Mouse (Mus musculus): ENCODE data around the gene Dock10. TPM values are rescaled to one million over a fixed set of nuclear protein-coding genes. Genes with fewer than 3 reads are reported as not detected.

Gene Dock10
- polyA plus RNA-seq, 1 experiment from 2014 or later = 2.8 TPM

- WGBS = 72% methylated on average over 1 of the region's 1 CpGs
- no peaks in the 10 kb centered on the region for H3K4me1 ChIP-seq
- H3K27ac ChIP-seq (replicated peaks) = no peak overlapping the region
- H3K9ac ChIP-seq = no peak overlapping the region
- no peak overlapping the region for H3K4me2 ChIP-seq
- no peaks in the 10 kb centered on the region for H3K36me3 ChIP-seq
- no peaks in the 10 kb centered on the region for H3K9me3 ChIP-seq
- no peaks in the 10 kb centered on the region for H3K27me3 ChIP-seq (replicated peaks)
- ATAC-seq (ENCODE audit: extremely low read depth, insufficient number of reproducible peaks, low FRiP score, low TSS enrichment) = no peak
- no peak overlapping the region for H3K4me3 ChIP-seq
Observed at GRCm38 (mm10) chr1:80654177-80654576, 104.2 kb downstream of the Dock10 start.

GRCm38 (mm10) chr1:80652803-80653202 is 105.5 kb downstream of the Dock10 start:
- no peak overlapping the region for H3K4me3 ChIP-seq
- no peaks in the 10 kb centered on the region for H3K27me3 ChIP-seq (replicated peaks)
- no peak overlapping the region for H3K27ac ChIP-seq (replicated peaks)
- H3K4me2 ChIP-seq = no peak overlapping the region
- no peaks in the 10 kb centered on the region for H3K9me3 ChIP-seq
- H3K9ac ChIP-seq = no peak overlapping the region
- no peak for ATAC-seq (ENCODE audit: extremely low read depth, insufficient number of reproducible peaks, low FRiP score, low TSS enrichment)
- H3K4me1 ChIP-seq = no peaks in the 10 kb centered on the region
- H3K36me3 ChIP-seq = no peaks in the 10 kb centered on the region

GRCm38 (mm10) chr1:80652083-80652482 is 106.2 kb downstream of the Dock10 start:
- Histone ChIP-seq H3K4me1 (no peaks in the 10 kb centered on the region), H3K9ac (no peak overlapping the region), H3K36me3 (no peaks in the 10 kb centered on the region), H3K27ac (replicated peaks) (no peak overlapping the region), H3K9me3 (no peaks in the 10 kb centered on the region), H3K4me3 (no peak overlapping the region), H3K4me2 (no peak overlapping the region), H3K27me3 (replicated peaks) (no peaks in the 10 kb centered on the region)
- ATAC-seq (ENCODE audit: extremely low read depth, insufficient number of reproducible peaks, low FRiP score, low TSS enrichment) = no peak
- WGBS = 78% methylated on average over 2 of the region's 2 CpGs

- H3K36me3 ChIP-seq = no peaks in the 10 kb centered on the region
- H3K4me1 ChIP-seq = no peaks in the 10 kb centered on the region
- 56% methylated on average over 3 of the region's 3 CpGs for WGBS
- H3K27ac ChIP-seq (replicated peaks) = no peak overlapping the region
- H3K9ac ChIP-seq = no peak overlapping the region
- no peak for ATAC-seq (ENCODE audit: extremely low read depth, insufficient number of reproducible peaks, low FRiP score, low TSS enrichment)
- no peak overlapping the region for H3K4me3 ChIP-seq
- no peaks in the 10 kb centered on the region for H3K27me3 ChIP-seq (replicated peaks)
- no peak overlapping the region for H3K4me2 ChIP-seq
- no peaks in the 10 kb centered on the region for H3K9me3 ChIP-seq
Observed at GRCm38 (mm10) chr1:80646602-80647001, 111.7 kb downstream of the Dock10 start.

GRCm38 (mm10) chr1:80643866-80644451 is 114.4 kb downstream of the Dock10 start:
- no peaks in the 10 kb centered on the region for H3K4me1 ChIP-seq
- H3K9ac ChIP-seq = no peak overlapping the region
- H3K27me3 ChIP-seq (replicated peaks) = no peaks in the 10 kb centered on the region
- no peaks in the 10 kb centered on the region for H3K36me3 ChIP-seq
- no peak overlapping the region for H3K4me2 ChIP-seq
- no peak overlapping the region for H3K27ac ChIP-seq (replicated peaks)
- H3K4me3 ChIP-seq = no peak overlapping the region
- H3K9me3 ChIP-seq = no peaks in the 10 kb centered on the region
- 65% methylated on average over 4 of the region's 4 CpGs for WGBS
- ATAC-seq (ENCODE audit: extremely low read depth, insufficient number of reproducible peaks, low FRiP score, low TSS enrichment) = no peak

GRCm38 (mm10) chr1:80641832-80642231 is 116.5 kb downstream of the Dock10 start:
- Histone ChIP-seq H3K9me3 (no peaks in the 10 kb centered on the region), H3K27me3 (replicated peaks) (no peaks in the 10 kb centered on the region), H3K4me1 (no peaks in the 10 kb centered on the region), H3K27ac (replicated peaks) (no peak overlapping the region), H3K36me3 (no peaks in the 10 kb centered on the region), H3K4me2 (no peak overlapping the region), H3K9ac (no peak overlapping the region), H3K4me3 (no peak overlapping the region)
- no peak for ATAC-seq (ENCODE audit: extremely low read depth, insufficient number of reproducible peaks, low FRiP score, low TSS enrichment)
- WGBS = 77% methylated on average over 3 of the region's 3 CpGs

GRCm38 (mm10) chr1:80641288-80641687 is 117.0 kb downstream of the Dock10 start:
- no peaks in the 10 kb centered on the region for H3K4me1 ChIP-seq
- H3K4me2 ChIP-seq = no peak overlapping the region
- H3K9ac ChIP-seq = no peak overlapping the region
- ATAC-seq (ENCODE audit: extremely low read depth, insufficient number of reproducible peaks, low FRiP score, low TSS enrichment) = no peak
- no peaks in the 10 kb centered on the region for H3K9me3 ChIP-seq
- no peaks in the 10 kb centered on the region for H3K27me3 ChIP-seq (replicated peaks)
- no peak overlapping the region for H3K27ac ChIP-seq (replicated peaks)
- WGBS = 60% methylated on average over 1 of the region's 1 CpGs
- H3K4me3 ChIP-seq = no peak overlapping the region
- H3K36me3 ChIP-seq = no peaks in the 10 kb centered on the region

GRCm38 (mm10) chr1:80639553-80639952 is 118.8 kb downstream of the Dock10 start:
- Histone ChIP-seq H3K27ac (replicated peaks) (no peak overlapping the region), H3K4me1 (no peaks in the 10 kb centered on the region), H3K27me3 (replicated peaks) (no peaks in the 10 kb centered on the region), H3K4me3 (no peak overlapping the region), H3K4me2 (no peak overlapping the region), H3K9ac (no peak overlapping the region), H3K36me3 (no peaks in the 10 kb centered on the region), H3K9me3 (no peaks in the 10 kb centered on the region)
- WGBS = 70% methylated on average over 1 of the region's 1 CpGs
- no peak for ATAC-seq (ENCODE audit: extremely low read depth, insufficient number of reproducible peaks, low FRiP score, low TSS enrichment)

GRCm38 (mm10) chr1:80637214-80637705 is 121.1 kb downstream of the Dock10 start:
- H3K27me3 ChIP-seq (replicated peaks) = no peaks in the 10 kb centered on the region
- H3K27ac ChIP-seq (replicated peaks) = peak overlapping the region; percentile 4; the same call in 1 of the 2 replicates
- no peaks in the 10 kb centered on the region for H3K9me3 ChIP-seq
- no peak overlapping the region for H3K4me3 ChIP-seq
- H3K4me2 ChIP-seq = no peak overlapping the region
- H3K36me3 ChIP-seq = no peaks in the 10 kb centered on the region
- no peak for ATAC-seq (ENCODE audit: extremely low read depth, insufficient number of reproducible peaks, low FRiP score, low TSS enrichment)
- WGBS = 69% methylated on average over 4 of the region's 4 CpGs
- no peaks in the 10 kb centered on the region for H3K4me1 ChIP-seq
- H3K9ac ChIP-seq = no peak overlapping the region

- Histone ChIP-seq H3K4me1 (no peaks in the 10 kb centered on the region), H3K27me3 (replicated peaks) (no peaks in the 10 kb centered on the region), H3K36me3 (no peaks in the 10 kb centered on the region), H3K4me2 (no peak overlapping the region), H3K27ac (replicated peaks) (no peak overlapping the region), H3K9me3 (no peaks in the 10 kb centered on the region), H3K4me3 (no peak overlapping the region), H3K9ac (no peak overlapping the region)
- WGBS = 83% methylated on average over 4 of the region's 4 CpGs
- ATAC-seq (ENCODE audit: extremely low read depth, insufficient number of reproducible peaks, low FRiP score, low TSS enrichment) = no peak
Observed at GRCm38 (mm10) chr1:80635825-80636224, 122.5 kb downstream of the Dock10 start.

- H3K4me3 ChIP-seq = no peak overlapping the region
- no peaks in the 10 kb centered on the region for H3K27me3 ChIP-seq (replicated peaks)
- no peak overlapping the region for H3K4me2 ChIP-seq
- 80% methylated on average over 4 of the region's 4 CpGs for WGBS
- no peak for ATAC-seq (ENCODE audit: extremely low read depth, insufficient number of reproducible peaks, low FRiP score, low TSS enrichment)
- no peaks in the 10 kb centered on the region for H3K36me3 ChIP-seq
- no peaks in the 10 kb centered on the region for H3K4me1 ChIP-seq
- no peak overlapping the region for H3K27ac ChIP-seq (replicated peaks)
- H3K9ac ChIP-seq = no peak overlapping the region
- no peaks in the 10 kb centered on the region for H3K9me3 ChIP-seq
Observed at GRCm38 (mm10) chr1:80633536-80633935, 124.8 kb downstream of the Dock10 start.

Measured in heart, embryonic 13.5 days (tissue).